Mouse (Mus musculus) Patski (cell line): ENCODE data around the gene Tuba3a. TPM values are rescaled to one million over a fixed set of nuclear protein-coding genes. Genes with fewer than 3 reads are reported as not detected.

Experiments used
- ATAC-seq: fragments of 100-300 bp; one replicate; pipeline ENCODE4 v1.8.0; 2021
- CTCF ChIA-PET: fragments of 350-600 bp; sonication (Branson Sonifier 250); formaldehyde crosslinking; loops from one replicate; lab custom pipeline; 2022; ENCODE audit warnings: inconsistent platforms; lab: Charles Lee
- POLR2A ChIA-PET: fragments of 350-600 bp; sonication (Branson Sonifier 250); formaldehyde crosslinking; loops from one replicate; lab custom pipeline; 2022; ENCODE audit warnings: antibody characterized with exemption, inconsistent platforms; lab: Charles Lee
- DNase-seq: peaks from one replicate; pipeline ENCODE4 v3.0.0-alpha.2; 2011; ENCODE audit warnings: low read depth, low spot score
- H3K27me3 ChIP-seq: fragments of 371-371 bp; one replicate; pipeline ENCODE4 v1.5.1; 2021
- CTCF ChIP-seq: fragments of 100-300 bp; IDR thresholded peaks from one replicate; pipeline ENCODE4 v1.5.1; 2021
- in situ Hi-C: fragments of 300-500 bp; cut with MboI; formaldehyde crosslinking; loops from 3 replicates; pipeline ENCODE4 v1.11.1; 2018; ENCODE audit warnings: low pct_unique_long_range_greater_than_20kb, mixed read lengths
- polyA plus RNA-seq: library from polyadenylated mRNA; unstranded; gene quantifications from one replicate; pipeline ENCODE4 v1.2.3, GENCODE M21; 2021

Gene Tuba3a
- polyA plus RNA-seq, 1 experiment from 2014 or later = not detected

GRCm38 (mm10) chr6:125234520-125234828 lies 51.4 kb downstream of the Tuba3a start:
- CTCF ChIA-PET = interaction anchor here (0.8 to 1.8 kb wide), 3 partner anchors 9 to 98 kb away, joined by 3 to 6 read pairs (median 3); no protein-coding TSS in a partner anchor
- TF ChIP-seq CTCF = no peak
- H3K27me3 ChIP-seq = no peaks in the 10 kb centered on the region
- POLR2A ChIA-PET = interaction anchor here (0.8 to 1.5 kb wide), 2 partner anchors 11 to 25 kb away, joined by 3 to 4 read pairs; no protein-coding TSS in a partner anchor
- DNase-seq (no peak), ATAC-seq (peak; percentile 11)
- in situ Hi-C loops = no loop called here

DNA sequence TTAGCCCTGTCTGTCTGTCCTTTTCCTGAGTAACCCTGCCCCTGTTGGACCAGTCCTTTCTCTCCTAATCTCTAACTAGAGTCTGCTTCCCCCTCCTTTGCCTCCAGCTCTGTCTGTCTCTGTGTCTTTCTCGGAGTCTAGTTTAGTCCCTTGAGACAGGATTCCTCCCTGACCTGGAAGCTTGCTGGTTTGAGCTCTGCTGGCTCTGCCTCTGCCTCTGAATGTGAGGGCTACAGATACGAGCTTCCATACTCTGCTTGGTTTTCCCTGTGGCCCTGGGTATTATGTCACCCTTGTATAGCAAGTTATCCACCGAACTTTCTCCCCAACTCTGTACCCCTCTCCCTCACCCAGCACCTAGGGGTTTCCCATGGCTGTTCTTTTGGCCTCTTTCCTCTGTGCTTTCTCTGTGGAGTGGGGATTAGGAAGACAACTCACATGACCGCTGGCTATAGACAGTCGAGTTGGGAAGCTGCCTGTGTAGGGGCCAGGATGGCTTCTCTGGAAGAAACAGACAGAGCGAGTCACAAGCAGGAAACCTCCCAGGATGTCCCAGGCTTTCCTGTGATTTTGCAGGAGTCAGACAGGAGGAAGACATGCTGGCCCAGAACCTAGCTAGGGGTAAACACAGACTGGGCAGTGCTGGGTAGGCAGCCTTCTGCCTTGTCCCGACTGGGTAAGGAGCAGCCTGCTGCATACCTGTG lies 51.9 kb downstream of the Tuba3a start:
- ChIA-PET CTCF (interaction anchor here (0.8 to 1.8 kb wide), 3 partner anchors 9 to 98 kb away, joined by 3 to 6 read pairs (median 3); no protein-coding TSS in a partner anchor), POLR2A (interaction anchor here (0.8 to 1.5 kb wide), 2 partner anchors 11 to 26 kb away, joined by 3 to 4 read pairs; no protein-coding TSS in a partner anchor)
- no peak for ATAC-seq
- DNase-seq = no peak
- H3K27me3 ChIP-seq = no peaks in the 10 kb centered on the region
- TF ChIP-seq CTCF = no peak
- in situ Hi-C loops = no loop called here

DNA sequence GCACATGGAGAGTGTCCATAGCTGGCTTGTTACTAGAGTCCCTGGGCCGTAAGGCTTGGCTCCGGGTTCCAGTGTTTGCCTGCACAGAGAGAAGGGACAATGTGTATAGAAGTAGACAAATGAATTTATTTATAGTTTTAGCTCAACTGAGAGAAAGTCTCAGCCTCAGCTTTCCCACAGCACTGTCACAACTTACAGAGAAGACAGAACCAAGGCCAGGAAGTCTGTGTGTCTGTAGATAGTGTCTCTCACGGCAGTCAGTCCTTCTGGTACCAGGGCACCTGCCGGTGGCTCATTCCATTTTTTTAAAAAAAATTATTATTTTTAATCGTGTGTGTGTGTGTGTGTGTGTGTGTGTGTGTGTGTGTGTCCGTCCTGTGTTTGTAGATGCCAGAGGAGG lies 53.3 kb downstream of the Tuba3a start:
- ChIA-PET POLR2A (interaction anchor here (1.4 kb wide), 1 partner anchor 17 kb away, joined by 4 read pairs; the partner anchor contains the start of gene Vamp1), CTCF (interaction anchor here (1.5 to 2.1 kb wide), 4 partner anchors 12 to 39 kb away, joined by 3 to 12 read pairs (median 6); no protein-coding TSS in a partner anchor)
- no peaks in the 10 kb centered on the region for H3K27me3 ChIP-seq
- no peak for DNase-seq
- no peak for ATAC-seq
- no peak for TF ChIP-seq CTCF
- in situ Hi-C loops = no loop called here

DNA sequence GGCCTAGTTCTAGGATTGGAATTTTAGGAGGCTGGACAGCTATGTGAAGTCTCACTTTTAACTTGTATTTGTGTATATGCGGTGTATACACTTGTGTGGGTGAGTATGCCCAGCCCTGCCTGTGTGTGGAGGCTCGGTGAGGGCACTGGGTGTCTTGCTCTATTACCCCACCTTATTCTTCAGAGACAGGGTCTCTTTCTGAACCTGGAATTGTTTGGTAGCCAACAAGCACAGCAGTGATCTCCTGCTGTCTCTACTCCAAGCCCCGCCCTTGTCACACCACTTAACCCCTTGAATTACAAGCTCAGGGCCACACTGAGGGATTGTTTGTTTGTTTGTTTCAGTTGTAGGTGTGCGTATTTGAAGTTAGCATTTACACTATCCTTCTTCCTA lies 53.8 kb downstream of the Tuba3a start:
- no peak for TF ChIP-seq CTCF
- DNase-seq = no peak
- no peak for ATAC-seq
- no peaks in the 10 kb centered on the region for H3K27me3 ChIP-seq
- CTCF ChIA-PET = interaction anchor here (1.4 to 2.1 kb wide), 5 partner anchors 12 to 40 kb away, joined by 3 to 12 read pairs (median 4); no protein-coding TSS in a partner anchor
- in situ Hi-C loops = no loop called here
- POLR2A ChIA-PET = interaction anchor here (0.6 to 1.4 kb wide), 2 partner anchors 16 to 37 kb away, joined by 3 to 4 read pairs; partner anchors contain the start of gene Vamp1

DNA sequence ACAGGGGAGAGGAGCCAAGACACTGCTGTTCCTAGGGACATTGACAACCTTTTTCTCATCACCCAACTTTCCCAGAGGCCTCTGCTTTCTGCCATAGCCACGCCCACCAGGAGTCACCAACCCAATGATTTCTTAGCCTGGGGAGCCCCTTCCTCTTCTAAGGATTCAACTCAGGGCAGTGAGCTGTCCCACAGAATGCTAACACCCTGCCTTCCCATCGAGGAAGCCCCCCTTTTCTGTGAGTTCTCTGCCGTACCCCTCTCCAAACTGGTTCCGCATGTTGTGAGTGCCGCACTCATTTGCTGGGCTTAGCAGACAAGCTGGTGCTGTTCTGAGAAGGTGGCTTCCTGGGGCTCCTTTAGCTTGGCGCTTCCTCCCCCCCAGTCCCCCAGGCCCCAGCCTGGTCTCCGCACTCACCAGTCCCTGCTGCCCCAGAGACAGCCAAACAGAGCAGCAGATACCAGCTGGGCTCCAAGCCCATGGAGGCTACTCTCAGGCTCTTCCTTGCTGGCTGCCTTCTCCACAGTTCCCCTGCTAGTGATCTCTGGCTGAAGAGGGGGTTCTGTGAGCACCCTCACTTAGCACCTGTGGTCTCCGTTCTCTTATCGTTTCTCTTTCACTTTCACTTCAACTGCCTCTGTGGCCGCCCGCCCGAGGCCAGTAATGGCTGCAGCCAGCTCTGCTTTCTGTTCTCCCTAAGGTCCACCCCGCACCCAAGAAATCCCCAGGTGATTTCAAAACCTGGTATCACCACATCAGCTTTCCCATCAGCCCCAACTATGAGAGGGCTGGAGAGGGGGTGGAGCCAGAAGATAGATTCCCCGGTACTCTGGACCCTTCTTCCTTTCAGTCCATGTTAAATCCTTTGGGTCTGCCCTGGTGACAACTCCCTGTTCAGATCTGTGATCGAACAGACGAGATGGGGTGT lies 54.5 kb downstream of the Tuba3a start, which contains the start of gene Tapbpl:
TSS of gene Tapbpl (minus strand) at position 744 of the 928 bp plus-strand sequence.
- in situ Hi-C loops = no loop called here
- no peak for TF ChIP-seq CTCF

GRCm38 (mm10) chr6:125230571-125230970 lies 55.3 kb downstream of the Tuba3a start:
- in situ Hi-C loops = no loop called here
- ChIA-PET POLR2A (interaction anchor here (0.7 kb wide), 1 partner anchor 98 kb away, joined by 3 read pairs; no protein-coding TSS in a partner anchor), CTCF (interaction anchor here (1.2 to 2.1 kb wide), 2 partner anchors 11 to 37 kb away, joined by 3 to 12 read pairs; no protein-coding TSS in a partner anchor)
- ATAC-seq (no peak), DNase-seq (no peak)
- no peaks in the 10 kb centered on the region for H3K27me3 ChIP-seq
- no peak for TF ChIP-seq CTCF

More for the DNA sequence above, 54.5 kb downstream of the Tuba3a start, which contains the start of gene Tapbpl:
- H3K27me3 ChIP-seq = no peaks in the 10 kb centered on the region
- ATAC-seq = peak; percentile 25
- POLR2A ChIA-PET = interaction anchor here (0.6 to 1.4 kb wide), 4 partner anchors 15 to 99 kb away, joined by 3 to 4 read pairs (median 4); partner anchors contain the start of gene Vamp1
- DNase-seq = no peak
- CTCF ChIA-PET = interaction anchor here (1.2 to 2.1 kb wide), 6 partner anchors 12 to 40 kb away, joined by 3 to 12 read pairs (median 4); no protein-coding TSS in a partner anchor

Other genes starting within 250 kb of the Tuba3a start
- 77.6 TPM for gene Ing4, start 246.3 kb downstream of the Tuba3a start, polyA plus RNA-seq
- 9.7 TPM for gene Acrbp, start 236.4 kb downstream of the Tuba3a start, polyA plus RNA-seq
- gene Lpar5, start 218.1 kb downstream of the Tuba3a start, polyA plus RNA-seq = not detected
- 198 TPM for gene Chd4, start 190.1 kb downstream of the Tuba3a start, polyA plus RNA-seq
- gene Nop2, start 154.1 kb downstream of the Tuba3a start, polyA plus RNA-seq = 65.0 TPM
- gene Iffo1, start 140.8 kb downstream of the Tuba3a start, polyA plus RNA-seq = 6.2 TPM
- 889 TPM for gene Gapdh, start 119.6 kb downstream of the Tuba3a start, polyA plus RNA-seq
- 73.8 TPM for gene Ncapd2, start 94.3 kb downstream of the Tuba3a start, polyA plus RNA-seq
- 175 TPM for gene Mrpl51, start 94.2 kb downstream of the Tuba3a start, polyA plus RNA-seq
- gene Vamp1, start 70.5 kb downstream of the Tuba3a start, polyA plus RNA-seq = 7.5 TPM
- 18.2 TPM for gene Tapbpl, start 54.2 kb downstream of the Tuba3a start, polyA plus RNA-seq
- gene Cd27, start 49.0 kb downstream of the Tuba3a start, polyA plus RNA-seq = 0.33 TPM
- 164 TPM for gene Ltbr, start 27.8 kb upstream of the Tuba3a start, polyA plus RNA-seq
- gene Scnn1a, start 34.6 kb upstream of the Tuba3a start, polyA plus RNA-seq = 1.8 TPM
- 190 TPM for gene Tnfrsf1a, start 63.3 kb upstream of the Tuba3a start, polyA plus RNA-seq
- gene Plekhg6, start 94.8 kb upstream of the Tuba3a start, polyA plus RNA-seq = 0.49 TPM
- gene Cd9, start 208.7 kb upstream of the Tuba3a start, polyA plus RNA-seq = 298 TPM